Mouse (Mus musculus): ENCODE measurements around the gene Rab5c.

Rab5c gene

GRCm38 (mm10) chr11:100750127-100750526 is 12.1 kb upstream of the Rab5c start:
- no peak for DNase-seq

- DNase-seq: no peak
Observed at GRCm38 (mm10) chr11:100749469-100749868, 11.5 kb upstream of the Rab5c start.

GRCm38 (mm10) chr11:100748620-100749019 is 10.6 kb upstream of the Rab5c start:
- DNase-seq: no peak

GRCm38 (mm10) chr11:100747114-100747513 is 9.1 kb upstream of the Rab5c start:
- DNase-seq: no peak

- DNase-seq: no peak
Observed at GRCm38 (mm10) chr11:100746546-100746945, 8.5 kb upstream of the Rab5c start.

GRCm38 (mm10) chr11:100745085-100745484 is 7.1 kb upstream of the Rab5c start:
- peak; percentile 52 for DNase-seq

GRCm38 (mm10) chr11:100741348-100741747 is 3.3 kb upstream of the Rab5c start:
- DNase-seq: peak; percentile 73

- no peak for DNase-seq
Observed at GRCm38 (mm10) chr11:100738749-100739148, 734 bp upstream of the Rab5c start.

- no peak for DNase-seq
Observed at GRCm38 (mm10) chr11:100737105-100737733, 796 bp downstream of the Rab5c start.

- no peak for DNase-seq
Observed at GRCm38 (mm10) chr11:100736746-100737080, 1.3 kb downstream of the Rab5c start.

- DNase-seq: no peak
Observed at GRCm38 (mm10) chr11:100735954-100736745, 1.9 kb downstream of the Rab5c start.

- no peak for DNase-seq
Observed at GRCm38 (mm10) chr11:100735134-100735865, 2.7 kb downstream of the Rab5c start.

- no peak for DNase-seq
Observed at GRCm38 (mm10) chr11:100730477-100731205, 7.4 kb downstream of the Rab5c start.

- no peak for DNase-seq
Observed at GRCm38 (mm10) chr11:100729976-100730375, 8.0 kb downstream of the Rab5c start.

- no peak for DNase-seq
Observed at GRCm38 (mm10) chr11:100728601-100729000, 9.4 kb downstream of the Rab5c start.

- peak; percentile 51 for DNase-seq
Observed at GRCm38 (mm10) chr11:100727201-100727600, 10.8 kb downstream of the Rab5c start.

GRCm38 (mm10) chr11:100724919-100725512 is 13.0 kb downstream of the Rab5c start:
- peak; percentile 47 for DNase-seq

- DNase-seq: peak; percentile 50
Observed at GRCm38 (mm10) chr11:100722493-100723028, 15.5 kb downstream of the Rab5c start.

- DNase-seq: peak; percentile 55
Observed at GRCm38 (mm10) chr11:100721776-100722492, 16.1 kb downstream of the Rab5c start.

GRCm38 (mm10) chr11:100721254-100721653 is 16.8 kb downstream of the Rab5c start:
- DNase-seq: no peak

GRCm38 (mm10) chr11:100720345-100720744 is 17.7 kb downstream of the Rab5c start:
- no peak for DNase-seq

GRCm38 (mm10) chr11:100719893-100720292 is 18.1 kb downstream of the Rab5c start:
- no peak for DNase-seq
